Mouse (Mus musculus) hindbrain, embryonic 12.5 days (tissue): ENCODE measurements around the gene Gng7. TPM values are rescaled to one million over a fixed set of nuclear protein-coding genes. Genes with fewer than 3 reads are reported as not detected.
A peak's percentile ranks its signal among the peaks of the same experiment; 100 is the strongest.
"Not testable (repeated sequence)": the region's sequence is repeated elsewhere in the genome, so short reads cannot be mapped to it uniquely, and the experiment has no call there.

Source experiments
- ATAC-seq: fragments of 200-750 bp; cut with Nextera tagmentation; 2 replicates; pipeline ENCODE4 v1.8.0; 2017; ENCODE audit warnings: moderate TSS enrichment; ENCODE audit not compliant: low FRiP score
- H3K27ac ChIP-seq: fragments of 300-500 bp; sonication (generic); 2 replicates; pipeline ENCODE4 v1.5.1; 2016; ENCODE audit warnings: mild to moderate bottlenecking
- H3K27me3 ChIP-seq: fragments of 300-500 bp; sonication (generic); 2 replicates; pipeline ENCODE4 v1.6.1; 2016; ENCODE audit warnings: mild to moderate bottlenecking
- H3K36me3 ChIP-seq: fragments of 300-500 bp; sonication (generic); 2 replicates; pipeline ENCODE4 v1.6.1; 2016; ENCODE audit warnings: mild to moderate bottlenecking
- H3K4me1 ChIP-seq: fragments of 300-500 bp; sonication (generic); 2 replicates; pipeline ENCODE4 v1.6.1; 2016
- H3K4me2 ChIP-seq: fragments of 300-500 bp; sonication (generic); replicated peaks from 2 replicates; pipeline ENCODE4 v1.6.1; 2016; ENCODE audit warnings: mild to moderate bottlenecking
- H3K4me3 ChIP-seq: fragments of 300-500 bp; sonication (generic); 2 replicates; pipeline ENCODE4 v1.5.1; 2016; ENCODE audit warnings: mild to moderate bottlenecking
- H3K9ac ChIP-seq: fragments of 300-500 bp; sonication (generic); 2 replicates; pipeline ENCODE4 v1.6.1; 2016; ENCODE audit warnings: mild to moderate bottlenecking, moderate library complexity
- H3K9me3 ChIP-seq: fragments of 300-500 bp; sonication (generic); replicated peaks from 2 replicates; pipeline ENCODE4 v1.6.1; 2016; ENCODE audit warnings: mild to moderate bottlenecking
- WGBS: fragments of 180-500 bp; shearing (Covaris S2); methylation state at CpG from one replicate; pipeline ENCODE4 v1.1.7; 2016; 5-methylcytosine and 5-hydroxymethylcytosine counted together
- polyA plus RNA-seq: library from polyadenylated mRNA; unstranded; fragments of >200 nt; fragmentation: Nextera tagmentation; extraction: Ambion mirVana; gene quantifications from 2 replicates; pipeline ENCODE4 v1.2.1, GENCODE M21; 2016

Gng7 gene
- polyA plus RNA-seq, 1 experiment from 2014 or later, result 10.1 TPM

- not testable (repeated sequence) for H3K27me3 ChIP-seq, H3K27ac ChIP-seq, H3K9me3 ChIP-seq, H3K4me3 ChIP-seq, H3K4me2 ChIP-seq, H3K4me1 ChIP-seq, H3K9ac ChIP-seq, ATAC-seq
- WGBS, result 93% methylated on average over 14 of the region's 14 CpGs
- H3K36me3 ChIP-seq, result peaks cover 78% of the 10 kb centered on the region
These were observed 30.5 kb upstream of the Gng7 start for GRCm38 (mm10) chr10:81045246-81045645.

DNA sequence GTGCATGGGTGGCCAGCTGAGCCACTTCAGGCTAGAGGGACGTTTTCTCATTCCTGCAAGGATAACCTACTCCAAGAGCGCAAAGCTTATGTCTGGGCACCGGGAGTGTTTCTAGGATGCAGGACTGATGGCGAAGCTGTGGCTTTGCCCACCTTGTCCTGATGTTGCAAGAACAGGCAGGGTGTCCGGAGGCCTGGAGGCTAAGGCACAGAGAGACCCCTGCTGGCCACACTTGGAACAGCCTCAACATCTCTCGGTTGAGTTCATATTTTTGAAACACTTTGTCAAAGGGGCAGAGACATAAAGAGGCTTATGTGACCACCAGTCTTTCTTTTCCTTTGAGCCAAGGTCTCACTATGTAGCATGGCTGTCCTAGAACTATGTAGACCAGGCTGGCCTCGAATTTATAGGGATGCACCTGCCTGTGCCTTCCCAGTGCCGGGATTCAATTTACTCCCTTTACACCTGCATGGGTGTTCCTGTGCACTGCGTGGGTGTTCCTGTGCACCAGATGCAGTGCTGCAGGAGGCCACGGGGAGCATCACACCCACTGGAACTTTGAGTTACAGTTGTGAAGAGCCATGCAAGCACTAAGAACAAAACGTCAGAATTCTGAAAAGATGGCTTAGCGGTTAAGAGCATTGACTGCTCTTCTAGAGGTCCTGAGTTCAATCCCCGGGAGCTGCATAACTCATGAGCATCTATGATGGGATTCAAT lies 26.9 kb upstream of the Gng7 start:
- Histone ChIP-seq H3K36me3 (peaks cover 41% of the 10 kb centered on the region), H3K27me3 (no peaks in the 10 kb centered on the region), H3K27ac (no peak overlapping the region), H3K4me2 (no peak overlapping the region), H3K9me3 (no peaks in the 10 kb centered on the region), H3K9ac (no peak overlapping the region), H3K4me3 (no peak overlapping the region), H3K4me1 (peaks cover 7% of the 10 kb centered on the region)
- ATAC-seq, result no peak
- 31% methylated on average over 13 of the region's 13 CpGs for WGBS

DNA sequence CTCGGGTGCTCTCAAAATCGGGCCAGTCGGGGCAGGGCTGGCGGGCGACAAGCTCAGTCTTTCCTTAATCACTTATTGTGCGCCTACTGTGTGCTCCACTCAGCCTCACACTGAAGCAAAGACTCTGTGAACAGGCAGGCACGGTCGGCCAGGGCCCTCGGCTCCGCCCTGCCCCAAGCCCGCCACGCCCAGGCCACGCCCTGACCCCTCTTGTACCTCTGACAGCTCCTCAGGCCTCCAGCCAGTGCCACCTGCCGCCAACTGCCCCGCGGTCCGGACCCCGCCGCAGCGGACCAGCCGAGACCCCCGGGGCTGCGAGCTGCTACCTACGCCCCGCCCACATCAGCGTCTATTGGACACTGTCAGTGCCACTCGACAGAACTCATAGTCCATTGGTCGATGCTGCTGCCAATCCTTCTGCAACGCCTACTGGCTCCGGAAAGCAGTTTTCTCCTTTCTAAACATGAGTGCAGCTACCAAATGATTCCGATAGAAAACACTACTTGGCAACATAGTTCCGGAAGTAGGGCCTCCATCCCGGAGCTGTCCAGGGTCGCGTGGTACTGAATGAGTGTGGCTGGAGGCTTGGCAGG lies 22.3 kb upstream of the Gng7 start, which contains the start of gene Slc39a3:
Gene Slc39a3 (minus strand): TSS at position 439 of the 593 bp plus-strand sequence.
- Histone ChIP-seq H3K4me1 (peaks cover 15% of the 10 kb centered on the region), H3K27me3 (no peaks in the 10 kb centered on the region), H3K9me3 (no peaks in the 10 kb centered on the region), H3K4me3 (peak within 1 kb of the TSS; percentile 86), H3K4me2 (peak within 1 kb of the TSS; percentile 70), H3K9ac (peak within 1 kb of the TSS; percentile 82), H3K36me3 (peaks cover 15% of the 10 kb centered on the region), H3K27ac (peak within 1 kb of the TSS; percentile 78)
- WGBS, result under 1% methylated on average over 35 of the region's 35 CpGs
- ATAC-seq, result peak; percentile 99

- Histone ChIP-seq H3K36me3 (peaks cover 23% of the 10 kb centered on the region), H3K9me3 (no peaks in the 10 kb centered on the region), H3K4me2 (no peak overlapping the region), H3K27ac (no peak overlapping the region), H3K4me3 (no peak overlapping the region), H3K4me1 (peaks cover 15% of the 10 kb centered on the region), H3K9ac (no peak overlapping the region), H3K27me3 (no peaks in the 10 kb centered on the region)
- WGBS, result 75% methylated on average over 7 of the region's 7 CpGs
- ATAC-seq, result no peak
These were observed 21.5 kb upstream of the Gng7 start for GRCm38 (mm10) chr10:81036251-81036650.

DNA sequence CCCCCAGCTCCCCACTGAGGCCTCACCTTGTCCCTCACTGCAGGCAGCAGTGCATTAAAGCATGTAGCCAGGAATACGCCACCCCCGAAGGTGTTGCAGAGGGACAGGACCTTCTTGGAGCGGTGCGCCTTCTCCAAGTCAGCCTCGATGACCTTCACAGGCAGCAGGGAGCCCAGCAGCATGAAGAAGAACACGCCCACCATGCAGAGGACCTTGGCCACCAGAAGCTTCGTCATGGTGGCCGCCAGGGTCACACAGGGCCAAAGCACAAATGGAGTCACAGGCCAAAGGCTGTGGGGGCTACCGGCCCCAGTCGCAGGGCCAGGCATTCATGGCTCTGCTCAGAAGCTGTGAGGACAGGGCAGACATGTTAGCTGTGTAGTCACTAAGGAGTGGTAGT lies 18.8 kb upstream of the Gng7 start:
- H3K27me3 ChIP-seq, result no peaks in the 10 kb centered on the region
- peaks cover 18% of the 10 kb centered on the region for H3K4me1 ChIP-seq

GRCm38 (mm10) chr10:81029031-81029430 lies 14.3 kb upstream of the Gng7 start:
- H3K36me3 ChIP-seq, result peaks cover 41% of the 10 kb centered on the region
- H3K4me2 ChIP-seq, result no peak overlapping the region
- no peak overlapping the region for H3K4me3 ChIP-seq
- H3K9ac ChIP-seq, result no peak overlapping the region; the same call in 1 of the 2 replicates
- WGBS, result 76% methylated on average over 10 of the region's 10 CpGs
- no peaks in the 10 kb centered on the region for H3K9me3 ChIP-seq
- peaks cover 17% of the 10 kb centered on the region for H3K27me3 ChIP-seq
- H3K27ac ChIP-seq, result no peak overlapping the region
- no peak for ATAC-seq
- H3K4me1 ChIP-seq, result peaks cover 12% of the 10 kb centered on the region

More for the DNA sequence above, 18.8 kb upstream of the Gng7 start:
- Histone ChIP-seq H3K27ac (no peak overlapping the region), H3K9me3 (no peaks in the 10 kb centered on the region), H3K36me3 (peaks cover 41% of the 10 kb centered on the region), H3K4me2 (no peak overlapping the region), H3K9ac (no peak overlapping the region; the same call in 1 of the 2 replicates), H3K4me3 (no peak overlapping the region)
- WGBS, result 79% methylated on average over 10 of the region's 10 CpGs
- ATAC-seq, result no peak

- no peak overlapping the region for H3K4me2 ChIP-seq
- H3K27me3 ChIP-seq, result peaks cover 26% of the 10 kb centered on the region
- no peak for ATAC-seq
- peaks cover 12% of the 10 kb centered on the region for H3K4me1 ChIP-seq
- H3K27ac ChIP-seq, result no peak overlapping the region
- H3K9me3 ChIP-seq, result no peaks in the 10 kb centered on the region
- H3K9ac ChIP-seq, result no peak overlapping the region
- peaks cover 36% of the 10 kb centered on the region for H3K36me3 ChIP-seq
- no peak overlapping the region for H3K4me3 ChIP-seq
These were observed 13.5 kb upstream of the Gng7 start for GRCm38 (mm10) chr10:81028219-81028618.

GRCm38 (mm10) chr10:81027331-81027730 lies 12.6 kb upstream of the Gng7 start:
- Histone ChIP-seq H3K27me3 (peaks cover 33% of the 10 kb centered on the region), H3K4me3 (no peak overlapping the region), H3K36me3 (peaks cover 28% of the 10 kb centered on the region), H3K9ac (no peak overlapping the region), H3K27ac (no peak overlapping the region), H3K9me3 (no peaks in the 10 kb centered on the region), H3K4me2 (no peak overlapping the region), H3K4me1 (peaks cover 12% of the 10 kb centered on the region)
- WGBS, result 71% methylated on average over 4 of the region's 4 CpGs
- ATAC-seq, result no peak

DNA sequence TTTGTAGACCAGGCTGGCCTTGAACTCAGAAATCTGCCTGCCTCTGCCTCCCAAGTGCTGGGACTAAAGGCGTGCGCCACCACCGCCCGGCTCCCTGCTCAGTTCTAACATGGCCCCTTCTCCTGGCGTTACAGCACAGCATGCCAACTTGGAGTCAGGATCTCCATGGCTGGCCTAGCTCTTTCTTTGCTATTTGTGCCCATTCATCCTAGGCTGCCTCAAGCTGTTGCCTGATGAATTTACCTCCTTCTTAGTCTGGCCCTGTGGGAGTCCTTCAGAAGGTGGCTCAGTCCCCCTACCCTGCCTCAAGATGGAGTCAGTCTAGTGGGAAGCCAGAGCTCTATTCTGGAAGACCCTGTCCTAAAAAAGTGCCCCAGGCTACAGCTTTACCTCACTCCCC lies 12.1 kb upstream of the Gng7 start:
- Histone ChIP-seq H3K9me3 (no peaks in the 10 kb centered on the region), H3K9ac (no peak overlapping the region), H3K4me2 (no peak overlapping the region), H3K4me1 (peaks cover 12% of the 10 kb centered on the region), H3K27ac (no peak overlapping the region), H3K4me3 (no peak overlapping the region), H3K36me3 (peaks cover 24% of the 10 kb centered on the region), H3K27me3 (peaks cover 37% of the 10 kb centered on the region)
- WGBS, result 91% methylated on average over 5 of the region's 5 CpGs
- ATAC-seq, result no peak

GRCm38 (mm10) chr10:81025639-81026275 lies 11.0 kb upstream of the Gng7 start, which contains the start of gene Diras1:
TSS of gene Diras1 (minus strand) at chr10:81025662.
- H3K27ac ChIP-seq, result no peak within 1 kb of the TSS
- H3K4me2 ChIP-seq, result peak within 1 kb of the TSS; percentile 78
- peaks cover 45% of the 10 kb centered on the region for H3K27me3 ChIP-seq
- no peaks in the 10 kb centered on the region for H3K9me3 ChIP-seq
- peaks cover 12% of the 10 kb centered on the region for H3K4me1 ChIP-seq
- ATAC-seq, result no peak
- peak within 1 kb of the TSS; percentile 70 for H3K9ac ChIP-seq
- H3K4me3 ChIP-seq, result peak within 1 kb of the TSS; percentile 46
- peaks cover 13% of the 10 kb centered on the region; the same call in 1 of the 2 replicates for H3K36me3 ChIP-seq
- 54% methylated on average over 11 of the region's 12 CpGs for WGBS

- ATAC-seq, result peak; percentile 53
- WGBS, result 2% methylated on average over 41 of the region's 43 CpGs
- H3K4me2 ChIP-seq, result peak overlapping the region; percentile 78
- H3K9me3 ChIP-seq, result no peaks in the 10 kb centered on the region
- H3K4me1 ChIP-seq, result peaks cover 12% of the 10 kb centered on the region
- peak overlapping the region; percentile 46 for H3K4me3 ChIP-seq
- H3K9ac ChIP-seq, result peak overlapping the region; percentile 70
- 0 out of 2 replicates have a peak, but pooled peaks cover 7% of the 10 kb centered on the region for H3K36me3 ChIP-seq
- H3K27ac ChIP-seq, result no peak overlapping the region
- H3K27me3 ChIP-seq, result peaks cover 45% of the 10 kb centered on the region
These were observed 10.4 kb upstream of the Gng7 start for GRCm38 (mm10) chr10:81025047-81025621.

- H3K4me3 ChIP-seq, result peak overlapping the region; percentile 46
- peak overlapping the region; percentile 78 for H3K4me2 ChIP-seq
- peaks cover 45% of the 10 kb centered on the region for H3K27me3 ChIP-seq
- peak; percentile 34; the same call in 1 of the 2 replicates for ATAC-seq
- peaks cover 12% of the 10 kb centered on the region for H3K4me1 ChIP-seq
- WGBS, result 74% methylated on average over 5 of the region's 5 CpGs
- no peaks in the 10 kb centered on the region for H3K9me3 ChIP-seq
- H3K9ac ChIP-seq, result peak overlapping the region; percentile 70
- no peak overlapping the region for H3K27ac ChIP-seq
- no peaks in the 10 kb centered on the region; the same call in 1 of the 2 replicates for H3K36me3 ChIP-seq
These were observed 9.7 kb upstream of the Gng7 start for GRCm38 (mm10) chr10:81024346-81024937.
